Mouse (Mus musculus): ENCODE data around the gene Rtcb. TPM values are rescaled to one million over a fixed set of nuclear protein-coding genes. Genes with fewer than 3 reads are reported as not detected.
A peak's percentile ranks its signal among the peaks of the same experiment; 100 is the strongest.

The Rtcb gene
- total and polyA plus RNA-seq, 2 experiments from 2014 or later: 90.8 to 164 TPM

DNA sequence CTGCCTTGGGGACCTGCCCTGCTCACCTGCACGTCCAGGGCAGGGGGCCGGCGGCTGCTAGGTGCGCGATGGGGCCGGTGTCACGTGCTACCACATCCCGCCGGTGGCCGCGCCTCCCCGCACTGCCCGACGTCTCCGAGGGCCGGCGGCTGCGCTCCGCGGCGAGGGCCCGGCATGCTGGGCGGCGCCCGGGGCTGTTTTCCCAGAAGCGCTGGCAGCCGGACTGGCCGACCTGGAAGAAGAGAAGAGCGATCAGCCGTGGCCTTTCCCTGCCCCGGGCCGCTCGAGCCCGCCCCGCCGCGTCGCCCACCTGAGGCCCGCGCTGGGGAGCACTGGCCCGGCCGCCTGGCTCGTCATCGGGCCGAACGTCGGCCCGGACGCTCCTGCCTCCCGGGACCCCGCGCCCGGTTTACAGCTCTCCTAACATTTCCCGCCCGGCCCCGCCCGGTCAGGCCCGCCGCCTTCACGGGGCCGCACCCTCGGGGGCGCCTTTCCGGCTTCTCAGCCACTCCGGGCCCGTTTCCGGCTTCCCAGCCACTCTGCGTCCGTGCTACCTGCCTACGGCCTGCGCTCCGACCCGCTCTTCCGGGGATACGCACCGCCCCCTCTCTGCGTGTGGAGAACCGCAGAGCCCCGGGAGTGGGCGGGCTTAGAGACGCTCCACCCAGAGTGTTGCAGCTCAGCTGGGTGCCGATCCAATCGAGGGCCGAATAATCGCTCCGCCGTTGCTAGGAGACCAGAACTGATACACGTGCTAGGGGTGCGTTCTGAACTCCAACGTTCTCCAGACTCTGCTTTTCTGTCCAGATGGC lies 40.9 kb downstream of the Rtcb start, which contains the start of gene Prdm4:
Gene Prdm4 (minus strand): TSS at position 645 of the 812 bp plus-strand sequence.
- Histone ChIP-seq H3K36me3 (ENCODE audit: insufficient read depth, low read length) (peaks cover 20% of the 10 kb centered on the region; the same call in 1 of the 2 replicates), H3K27ac (peak within 1 kb of the TSS; percentile 87), H3K4me2 (ENCODE audit: low read depth, low read length) (peak within 1 kb of the TSS; percentile 78), H3K9ac (replicated peaks; ENCODE audit: low read length) (peak within 1 kb of the TSS; percentile 83), H3K4me3 (ENCODE audit: low read length) (peak within 1 kb of the TSS; percentile 93), H3K9me3 (ENCODE audit: low read length) (no peaks in the 10 kb centered on the region), H3K4me1 (ENCODE audit: insufficient read depth, low read length) (peaks cover 11% of the 10 kb centered on the region; the same call in 1 of the 2 replicates), H3K27me3 (ENCODE audit: insufficient read depth, low read length) (no peaks in the 10 kb centered on the region)
- peak; percentile 100 for ATAC-seq
- under 1% methylated on average over 74 of the region's 90 CpGs for WGBS
- peak; percentile 99 for DNase-seq (ENCODE audit: low spot score)
- peak; percentile 52 for TF ChIP-seq CTCF (IDR thresholded peaks at IDR 0.05; ENCODE audit: low read depth)

Other genes with a start within 250 kb of the Rtcb start
- 36.3 and 42.1 TPM in 2 replicates for gene Pwp1, start 128.3 kb downstream of the Rtcb start, total RNA-seq (2014; rRNA removed)
- gene Pwp1, start 128.3 kb downstream of the Rtcb start, polyA plus RNA-seq (2015; fragmentation: Nextera tagmentation; extraction: Ambion mirVana): 50.2 and 50.6 TPM in 2 replicates
- gene Prdm4, start 40.7 kb downstream of the Rtcb start, total RNA-seq (2014; rRNA removed): 52.8 and 56.8 TPM in 2 replicates
- gene Prdm4, start 40.7 kb downstream of the Rtcb start, polyA plus RNA-seq (2015; fragmentation: Nextera tagmentation; extraction: Ambion mirVana): 11.7 and 11.8 TPM in 2 replicates
- 0.14 and 0.42 TPM in 2 replicates for gene Ascl4, start 30.1 kb downstream of the Rtcb start, total RNA-seq (2014; rRNA removed)
- 0.25 and 0.34 TPM in 2 replicates for gene Ascl4, start 30.1 kb downstream of the Rtcb start, polyA plus RNA-seq (2015; fragmentation: Nextera tagmentation; extraction: Ambion mirVana)
- gene Bpifc, start 54.1 kb upstream of the Rtcb start, total RNA-seq (2014; rRNA removed): 0.11 TPM in 1 of 2 replicates, not detected in the other
- gene Bpifc, start 54.1 kb upstream of the Rtcb start, polyA plus RNA-seq (2015; fragmentation: Nextera tagmentation; extraction: Ambion mirVana): 0.11 and 0.20 TPM in 2 replicates
- 14.6 and 17.7 TPM in 2 replicates for gene Fbxo7, start 64.1 kb upstream of the Rtcb start, total RNA-seq (2014; rRNA removed)
- 30.9 and 35.6 TPM in 2 replicates for gene Fbxo7, start 64.1 kb upstream of the Rtcb start, polyA plus RNA-seq (2015; fragmentation: Nextera tagmentation; extraction: Ambion mirVana)

Measured in hindbrain, postnatal 0 days (tissue).